9 mouse cellular contexts compared by ENCODE assay signal in the genomic region with DNA sequence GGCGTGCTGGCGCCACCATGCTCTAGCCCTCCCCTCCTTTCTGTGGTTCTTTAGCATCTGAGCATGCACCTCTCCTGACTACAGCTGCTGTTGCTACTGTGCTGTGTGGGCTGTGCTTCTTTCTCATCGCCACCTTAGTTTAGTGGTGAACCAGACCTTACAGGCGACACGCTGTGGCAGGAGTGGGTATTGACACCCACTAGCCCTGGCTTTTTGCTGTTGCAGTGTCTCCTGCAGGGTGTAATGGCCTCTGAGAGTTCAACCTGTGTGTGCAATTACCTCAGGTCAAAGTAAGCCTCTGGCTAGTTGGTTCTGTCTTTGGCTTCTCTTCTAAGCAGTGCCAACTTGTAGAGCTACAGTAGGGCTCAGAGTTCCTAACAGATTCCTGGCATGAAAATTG. TPM values are rescaled to one million over a fixed set of nuclear protein-coding genes. Genes with fewer than 3 reads are reported as not detected.
DNase-seq lines count a peak whose midpoint lies in the region; ATAC-seq lines count a peak whose summit lies in the region.
"Had no signal": no experiment of that assay in that cellular context is flagged by ENCODE, and none has a peak within 500 bp of the region (broad histone marks: within the 10 kb centered on the region; RNA-seq: fewer than 3 reads in every experiment).

No protein-coding gene starts in this region.

- H3K4me2 ChIP-seq in liver, embryonic 11.5 days, result no peak overlapping the region
- H3K4me2 ChIP-seq in forebrain, embryonic 12.5 days, result no peak overlapping the region
- H3K4me2 ChIP-seq: neural tube, embryonic 12.5 days had no signal

- no peak overlapping the region for H3K4me3 ChIP-seq in liver, embryonic 11.5 days (ENCODE audit: low read depth, low read length)
- no peak overlapping the region for H3K4me3 ChIP-seq in forebrain, embryonic 12.5 days (replicated peaks)
- H3K4me3 ChIP-seq: neural tube, embryonic 12.5 days had no signal

- H3K4me1 ChIP-seq in liver, embryonic 11.5 days (replicated peaks; ENCODE audit: control insufficient read depth, insufficient read depth, low read length), result no peaks in the 10 kb centered on the region
- H3K4me1 ChIP-seq in forebrain, embryonic 12.5 days, result no peaks in the 10 kb centered on the region
- H3K4me1 ChIP-seq: neural tube, embryonic 12.5 days had no signal

- WGBS in liver, embryonic 11.5 days, result 68% methylated on average over 5 of the region's 5 CpGs
- 75% methylated on average over 5 of the region's 5 CpGs for WGBS in forebrain, embryonic 12.5 days

- no peak overlapping the region for H3K27ac ChIP-seq in liver, embryonic 11.5 days (ENCODE audit: low read depth, low read length)
- no peak overlapping the region for H3K27ac ChIP-seq in forebrain, embryonic 12.5 days
- H3K27ac ChIP-seq: neural tube, embryonic 12.5 days had no signal

- 0 out of 2 replicates have a peak, but pooled peaks have one; percentile 41 for ATAC-seq in liver, embryonic 11.5 days (replicated peaks; ENCODE audit: low FRiP score)
- no peak for ATAC-seq in forebrain, embryonic 12.5 days (ENCODE audit: low FRiP score)

- H3K36me3 ChIP-seq in liver, embryonic 11.5 days (ENCODE audit: control insufficient read depth, insufficient read depth, low read length), result peaks cover 39% of the 10 kb centered on the region
- H3K36me3 ChIP-seq in forebrain, embryonic 12.5 days (replicated peaks), result peaks cover 96% of the 10 kb centered on the region

- H3K27me3 ChIP-seq in liver, embryonic 11.5 days (replicated peaks; ENCODE audit: control insufficient read depth, insufficient read depth, low read length), result no peaks in the 10 kb centered on the region
- no peaks in the 10 kb centered on the region for H3K27me3 ChIP-seq in forebrain, embryonic 12.5 days
- H3K27me3 ChIP-seq: neural tube, embryonic 12.5 days had no signal

- no peaks in the 10 kb centered on the region for H3K9me3 ChIP-seq in liver, embryonic 11.5 days (ENCODE audit: control insufficient read depth, low read length)
- no peaks in the 10 kb centered on the region for H3K9me3 ChIP-seq in forebrain, embryonic 12.5 days
- H3K9me3 ChIP-seq: neural tube, embryonic 12.5 days had no signal

- DNase-seq in adrenal gland, postnatal 14 days, result peak; percentile 72
- DNase-seq in adrenal gland, adult 18-20 months (ENCODE audit: low spot score in 2 of 2), result no peak
- DNase-seq in left cerebral cortex, adult 18-20 months (ENCODE audit: low spot score in 2 of 2), result peak; percentile 51 to 54
- DNase-seq in left cerebral cortex, adult 11 months (ENCODE audit: low spot score), result no peak
- peak; percentile 37 for DNase-seq in embryo, embryonic 10.5 days (ENCODE audit: low spot score)
- no peak for DNase-seq in liver, embryonic 11.5 days (ENCODE audit: low spot score)
- DNase-seq in spleen, postnatal 36 days (ENCODE audit: low spot score in 2 of 2), result peak; percentile 53 to 57

- H3K9ac ChIP-seq in liver, embryonic 11.5 days (ENCODE audit: low read depth, low read length), result no peak overlapping the region
- H3K9ac ChIP-seq in forebrain, embryonic 12.5 days, result no peak overlapping the region
- H3K9ac ChIP-seq: neural tube, embryonic 12.5 days had no signal

RNA-seq across cellular contexts. Expression of gene Deaf1, which starts 11.5 kb away (rescaled TPM):
- 32.5 and 41.2 TPM in 2 replicates for total RNA-seq in adrenal gland, postnatal 14 days (2021)
- total RNA-seq in adrenal gland, adult 18-20 months (2021), result 10 to 100 TPM; 21.9 to 30.3 TPM
- total RNA-seq in left cerebral cortex, adult 18-20 months (2021), result 10 to 100 TPM; 62.8 to 70.5 TPM
- polyA plus RNA-seq in liver, embryonic 11.5 days (2014; fragmentation: Nextera tagmentation; extraction: Ambion mirVana), result 48.6 and 54.0 TPM in 2 replicates
- polyA plus RNA-seq in forebrain, embryonic 12.5 days (2016; fragmentation: Nextera tagmentation; extraction: Ambion mirVana), result 74.0 and 78.4 TPM in 2 replicates

RNA-seq across cellular contexts. Expression of gene Tmem80, which starts 11.6 kb away (rescaled TPM):
- total RNA-seq in adrenal gland, postnatal 14 days (2021), result 22.9 and 25.6 TPM in 2 replicates
- total RNA-seq in adrenal gland, adult 18-20 months (2021), result 10 to 100 TPM; 25.7 to 25.9 TPM
- total RNA-seq in left cerebral cortex, adult 18-20 months (2021), result 10 to 100 TPM; 24.6 to 34.6 TPM
- 22.2 and 27.4 TPM in 2 replicates for polyA plus RNA-seq in liver, embryonic 11.5 days (2014; fragmentation: Nextera tagmentation; extraction: Ambion mirVana)
- polyA plus RNA-seq in forebrain, embryonic 12.5 days (2016; fragmentation: Nextera tagmentation; extraction: Ambion mirVana), result 59.9 and 63.6 TPM in 2 replicates

RNA-seq across cellular contexts. Expression of gene Eps8l2, which starts 22.7 kb away (rescaled TPM):
- 5.1 and 5.5 TPM in 2 replicates for total RNA-seq in adrenal gland, postnatal 14 days (2021)
- 1 to 10 TPM; 1.9 to 2.7 TPM for total RNA-seq in adrenal gland, adult 18-20 months (2021)
- 1 to 10 TPM; 3.5 to 6.3 TPM for total RNA-seq in left cerebral cortex, adult 18-20 months (2021)
- 5.4 and 7.7 TPM in 2 replicates for polyA plus RNA-seq in liver, embryonic 11.5 days (2014; fragmentation: Nextera tagmentation; extraction: Ambion mirVana)
- polyA plus RNA-seq in forebrain, embryonic 12.5 days (2016; fragmentation: Nextera tagmentation; extraction: Ambion mirVana), result 1.2 and 1.7 TPM in 2 replicates

RNA-seq across cellular contexts. Expression of gene Drd4, which starts 24.2 kb away (rescaled TPM):
- 1.1 and 2.3 TPM in 2 replicates for total RNA-seq in adrenal gland, postnatal 14 days (2021)
- under 1 TPM; 0.19 to 0.27 TPM for total RNA-seq in adrenal gland, adult 18-20 months (2021)
- total RNA-seq in left cerebral cortex, adult 18-20 months (2021), result under 1 TPM; 0.33 to 0.66 TPM
- polyA plus RNA-seq in liver, embryonic 11.5 days (2014; fragmentation: Nextera tagmentation; extraction: Ambion mirVana), result 0.16 and 0.17 TPM in 2 replicates
- 0.38 and 0.60 TPM in 2 replicates for polyA plus RNA-seq in forebrain, embryonic 12.5 days (2016; fragmentation: Nextera tagmentation; extraction: Ambion mirVana)

RNA-seq across cellular contexts. Expression of gene Sct, which starts 37.0 kb away (rescaled TPM):
- 2.3 and 3.2 TPM in 2 replicates for total RNA-seq in adrenal gland, postnatal 14 days (2021)
- total RNA-seq in adrenal gland, adult 18-20 months (2021), result not detected
- not detected for total RNA-seq in left cerebral cortex, adult 18-20 months (2021)
- polyA plus RNA-seq in liver, embryonic 11.5 days (2014; fragmentation: Nextera tagmentation; extraction: Ambion mirVana), result 1.2 and 1.6 TPM in 2 replicates
- 0.70 TPM in 1 of 2 replicates, not detected in the other for polyA plus RNA-seq in forebrain, embryonic 12.5 days (2016; fragmentation: Nextera tagmentation; extraction: Ambion mirVana)

Comparison
In these comparisons a context has a peak if more than half of its experiments do, and no peak if none do; other contexts are left out.
1. DNase-seq: peak in adrenal gland, postnatal 14 days (single experiment), left cerebral cortex, adult 18-20 months (2 of 2), embryo, embryonic 10.5 days (single experiment) and spleen, postnatal 36 days (2 of 2); none in adrenal gland, adult 18-20 months (0 of 2), left cerebral cortex, adult 11 months (single experiment) and liver, embryonic 11.5 days (single experiment).